Mouse (Mus musculus) right cerebral cortex, postnatal 10 days (tissue): Measurements from ENCODE around the gene Zswim9.
A peak's percentile ranks its signal among the peaks of the same experiment; 100 is the strongest.

Experiments used
- DNase-seq, 2 experiments: peaks; one replicate each; pipeline ENCODE4 v3.0.0; 2021; ENCODE audit warnings: low spot score in 2 of 2

Zswim9 gene

DNA sequence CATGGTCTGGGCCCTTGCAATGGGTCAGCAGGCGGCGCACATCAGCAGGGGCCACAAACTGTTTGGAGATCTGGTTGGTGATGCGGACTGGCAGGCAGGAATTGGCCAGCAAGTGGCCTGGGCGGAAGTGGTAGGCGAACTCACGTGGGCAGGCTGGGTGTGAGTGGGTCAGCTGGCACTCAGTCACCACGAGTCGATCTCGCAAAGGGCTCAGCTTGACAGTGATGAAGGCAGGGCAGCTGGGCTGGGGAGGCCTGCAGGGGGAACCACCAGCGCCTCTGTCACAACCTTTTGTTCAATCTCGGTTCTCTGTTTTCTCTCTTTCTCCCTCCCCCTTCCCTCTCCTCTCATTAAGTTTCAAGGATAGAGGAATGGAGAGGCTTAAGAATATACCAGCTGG is 9.1 kb downstream of the Zswim9 start:
- no peak for DNase-seq

DNA sequence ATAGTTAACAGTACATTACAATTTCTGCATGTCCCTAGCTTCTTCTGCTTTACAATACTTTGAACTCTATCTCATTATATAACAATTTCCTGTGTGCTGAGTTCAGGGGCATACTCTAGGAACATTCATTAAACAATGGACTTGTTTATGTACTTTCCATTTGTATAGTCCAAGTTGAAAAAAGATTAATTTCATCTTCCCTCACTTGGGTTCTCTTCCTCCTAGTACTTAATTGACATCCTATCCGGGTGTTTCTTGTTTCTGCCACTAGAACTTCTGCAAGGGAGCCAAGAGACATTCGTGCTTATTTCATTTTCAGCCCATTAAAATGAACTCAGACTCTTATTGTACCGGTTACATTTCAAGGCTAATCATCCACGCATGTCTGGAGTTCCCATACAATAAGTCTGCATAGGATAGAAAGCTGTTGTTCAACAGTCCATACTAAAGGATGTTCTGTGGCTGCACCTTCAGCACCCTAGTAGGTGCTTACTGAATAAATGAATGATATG is 9.7 kb downstream of the Zswim9 start:
- DNase-seq, result no peak

DNA sequence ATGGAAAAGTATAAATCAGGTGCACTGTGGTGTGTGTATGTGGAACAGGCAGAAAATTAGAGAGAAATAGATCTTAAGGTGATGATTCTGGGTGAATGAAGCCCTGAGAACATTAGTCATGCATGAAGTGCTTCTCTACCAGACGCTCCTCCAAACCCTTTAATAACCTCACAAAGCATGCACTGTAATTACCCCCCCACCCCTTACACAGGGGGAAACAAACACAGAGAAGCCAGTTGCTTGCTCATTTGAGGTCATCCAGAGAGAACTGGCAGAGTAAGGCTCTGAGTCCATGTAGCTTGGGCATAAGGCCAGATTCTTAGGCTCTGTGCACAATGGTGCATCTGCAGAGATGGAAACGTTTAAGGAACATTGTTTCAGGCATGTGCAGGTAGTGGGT is 14.1 kb downstream of the Zswim9 start:
- no peak for DNase-seq

DNA sequence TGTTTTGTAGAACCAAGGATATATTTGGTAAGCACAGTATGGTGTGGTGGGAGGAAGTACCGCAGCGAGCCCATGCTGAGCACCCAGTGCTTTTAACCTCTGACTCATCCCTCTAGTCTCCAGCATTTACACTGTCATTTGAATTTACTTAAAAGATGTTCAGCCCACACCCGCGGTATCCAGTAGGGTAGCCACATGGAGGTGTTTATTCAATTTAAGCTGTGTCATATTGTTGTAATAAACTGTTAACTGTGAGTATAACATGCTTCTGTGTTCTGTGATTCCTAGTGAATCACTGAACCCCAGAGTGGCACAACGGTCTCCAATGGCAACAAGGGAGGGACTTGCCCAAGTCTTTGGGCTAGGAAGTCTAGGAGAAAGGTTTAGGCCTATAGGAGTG is 14.7 kb downstream of the Zswim9 start:
- DNase-seq, result no peak

DNA sequence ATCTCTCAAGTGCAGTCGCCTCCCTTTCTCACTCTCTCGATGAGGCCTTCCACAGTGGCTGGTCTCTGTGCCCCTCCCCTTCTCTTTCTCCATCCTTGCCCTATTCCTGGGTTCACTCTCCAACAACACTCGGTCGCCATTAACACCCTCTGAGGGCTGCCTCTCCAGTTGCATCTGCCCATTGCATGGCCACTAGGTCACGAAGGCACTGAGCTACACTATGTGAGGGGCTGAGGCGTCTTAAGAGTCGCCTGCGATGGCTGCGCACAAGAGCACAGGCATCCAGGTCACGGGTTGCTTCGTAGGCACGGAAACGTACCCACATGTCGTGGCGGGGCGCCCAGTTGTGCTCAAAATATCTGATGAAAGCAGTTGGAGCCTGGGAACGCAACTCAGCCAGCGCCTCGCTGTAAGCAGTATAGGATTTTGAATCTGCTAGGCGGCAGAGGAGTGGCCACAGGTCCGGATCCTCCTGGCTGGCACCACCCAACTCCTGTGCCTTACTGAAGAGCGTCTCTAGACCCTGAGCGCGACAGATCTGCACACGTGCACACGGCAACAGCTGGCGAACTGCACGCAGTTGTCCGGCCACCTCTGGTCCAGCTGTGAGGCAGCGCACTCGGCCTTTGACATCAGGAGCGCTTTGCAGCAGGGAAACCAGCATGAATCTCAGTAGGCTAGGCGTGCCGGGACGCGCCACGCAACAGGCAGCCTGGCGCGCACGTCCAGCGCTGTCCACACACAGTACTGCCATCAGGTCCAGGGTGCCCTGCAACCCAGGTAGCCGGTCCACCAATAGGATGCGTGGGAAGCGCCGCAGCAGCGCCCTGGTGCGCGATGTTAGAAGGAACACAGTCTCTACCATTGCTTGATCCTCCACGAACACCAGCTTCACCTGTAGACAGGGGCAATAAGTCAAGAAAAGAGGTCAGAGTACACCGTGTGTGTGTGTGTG is 17.5 kb downstream of the Zswim9 start:
- peak; percentile 55 to 56 for DNase-seq

DNA sequence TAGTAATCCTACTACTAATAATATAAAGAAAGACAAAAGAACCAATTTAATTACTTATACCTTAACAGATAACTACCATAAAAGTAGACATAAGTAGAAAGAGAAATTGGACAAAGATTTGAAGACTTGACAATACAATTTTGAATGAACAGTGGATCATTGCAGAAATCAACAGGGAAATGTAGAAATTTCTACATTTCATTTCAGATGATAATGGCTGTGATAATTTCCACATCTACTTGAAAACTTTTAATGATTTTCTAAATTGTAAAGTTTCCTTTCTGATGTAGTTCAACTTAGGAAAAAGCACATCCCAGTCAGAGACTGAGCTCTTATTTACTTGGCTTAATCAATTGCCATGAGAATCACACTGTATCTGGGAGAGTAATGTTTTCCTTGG is 65.8 kb downstream of the Zswim9 start, which contains the start of gene Vmn1r89:
Gene Vmn1r89, plus strand, starts transcription at position 301 of the 400 bp plus-strand sequence.
- DNase-seq, result no peak
